Mouse (Mus musculus): ENCODE data around the gene Bptf.
A peak's percentile ranks its signal among the peaks of the same experiment; 100 is the strongest.
"Not testable (repeated sequence)": the region's sequence is repeated elsewhere in the genome, so short reads cannot be mapped to it uniquely, and the experiment has no call there.

Gene Bptf

DNA sequence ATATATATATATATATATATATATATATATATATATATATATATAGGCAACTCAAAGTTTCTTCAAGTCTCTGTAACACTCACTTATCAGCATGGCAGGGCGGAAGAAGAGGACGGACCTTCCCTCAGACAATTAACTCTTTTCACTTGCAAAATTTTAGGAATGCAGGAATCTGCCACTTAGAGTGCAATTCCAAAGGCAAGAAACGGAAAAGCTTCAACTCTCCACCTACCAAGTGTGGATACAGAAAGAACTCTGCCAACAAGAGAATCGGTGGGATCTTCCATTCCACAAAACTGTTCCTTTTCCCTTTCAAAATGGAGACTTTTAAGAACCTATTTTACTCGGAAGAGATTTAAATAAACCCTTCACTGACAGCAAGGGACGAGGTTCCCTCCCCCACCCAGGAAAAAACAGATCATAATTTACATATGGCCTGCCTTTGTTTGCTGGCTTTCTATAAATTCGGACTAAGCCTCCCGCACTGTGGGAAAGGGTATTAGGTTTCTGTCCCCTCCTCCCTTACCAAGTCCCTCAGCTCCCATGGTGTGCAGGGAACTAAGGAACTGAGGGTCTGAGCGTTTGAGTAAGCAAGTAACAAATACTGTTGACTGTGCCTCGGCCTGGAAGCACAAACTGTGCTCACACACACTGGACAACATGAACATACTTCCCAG, 17.9 kb downstream of the Bptf start:
- DNase-seq, result no peak

DNA sequence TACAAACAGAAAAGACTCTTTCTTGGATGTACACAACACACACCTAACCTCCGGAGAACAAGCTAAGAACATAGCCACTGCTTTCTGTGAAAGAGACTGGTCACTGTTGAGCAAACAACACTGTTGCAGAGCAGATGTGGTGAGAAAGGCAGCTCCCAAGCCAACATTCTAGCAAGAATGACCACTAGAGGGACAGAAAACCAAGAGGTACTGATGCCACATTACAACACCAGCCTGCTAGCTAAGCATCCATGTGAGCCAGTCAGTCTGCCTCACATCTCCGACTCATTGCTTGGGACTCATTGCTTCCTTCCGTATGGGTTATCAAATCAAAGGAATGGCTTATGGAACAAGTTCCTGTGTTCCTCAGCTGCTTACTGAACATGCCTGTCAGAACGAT, 18.8 kb downstream of the Bptf start:
- DNase-seq, result no peak

DNA sequence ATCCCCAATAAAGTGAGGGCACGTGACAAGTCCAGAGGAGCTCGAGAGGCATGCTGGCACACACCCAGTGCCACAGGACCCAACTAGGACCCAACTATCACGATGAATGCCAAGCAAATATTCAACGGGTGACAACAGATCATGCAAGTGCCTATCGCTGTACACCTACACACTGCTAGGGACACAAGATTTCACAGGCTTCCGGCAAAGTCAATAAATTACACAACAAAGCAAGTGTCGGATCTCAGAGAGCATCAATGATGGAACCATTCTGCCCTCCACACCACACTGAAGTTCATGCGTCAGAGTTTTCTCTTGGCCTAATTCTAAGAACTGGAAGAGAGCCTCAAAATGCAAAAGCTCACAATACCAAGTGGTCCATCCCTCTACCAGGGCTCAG, 22.3 kb downstream of the Bptf start:
- DNase-seq, result no peak

DNA sequence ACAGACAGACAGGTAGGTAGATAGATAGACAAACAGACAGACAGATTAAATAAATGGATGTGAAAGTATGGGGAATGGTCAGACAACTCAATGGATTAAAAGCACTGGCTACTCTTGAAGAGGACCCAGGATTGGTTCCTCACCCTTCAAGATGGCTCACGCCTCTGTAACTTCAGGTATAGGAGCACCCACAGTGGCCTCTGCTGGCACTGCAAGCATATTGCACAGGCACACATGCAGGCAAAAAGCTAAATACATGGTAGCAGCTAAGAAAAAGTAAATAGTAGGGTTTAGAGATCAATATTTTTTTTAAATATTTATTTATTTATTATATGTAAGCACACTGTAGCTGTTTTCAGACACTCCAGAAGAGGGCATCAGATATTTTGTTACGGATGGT, 23.0 kb downstream of the Bptf start:
- no peak for DNase-seq

DNA sequence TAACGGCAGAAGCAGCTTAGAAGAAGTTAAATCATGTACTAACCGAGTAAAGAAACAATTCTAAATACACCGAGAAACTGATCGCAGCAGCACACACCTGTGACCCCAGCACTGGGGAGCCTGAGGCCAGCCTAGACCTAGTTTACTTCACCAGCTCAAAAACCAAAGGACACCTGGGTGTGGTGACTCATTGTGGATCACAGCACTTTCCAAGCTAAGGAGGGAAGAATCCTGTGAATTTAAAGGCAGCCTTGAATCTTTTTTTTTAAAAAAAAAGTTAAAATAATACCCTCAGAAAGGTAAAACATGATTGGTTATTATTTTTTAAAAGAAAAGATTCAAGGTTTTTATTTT, 24.2 kb downstream of the Bptf start:
- DNase-seq, result no peak

DNA sequence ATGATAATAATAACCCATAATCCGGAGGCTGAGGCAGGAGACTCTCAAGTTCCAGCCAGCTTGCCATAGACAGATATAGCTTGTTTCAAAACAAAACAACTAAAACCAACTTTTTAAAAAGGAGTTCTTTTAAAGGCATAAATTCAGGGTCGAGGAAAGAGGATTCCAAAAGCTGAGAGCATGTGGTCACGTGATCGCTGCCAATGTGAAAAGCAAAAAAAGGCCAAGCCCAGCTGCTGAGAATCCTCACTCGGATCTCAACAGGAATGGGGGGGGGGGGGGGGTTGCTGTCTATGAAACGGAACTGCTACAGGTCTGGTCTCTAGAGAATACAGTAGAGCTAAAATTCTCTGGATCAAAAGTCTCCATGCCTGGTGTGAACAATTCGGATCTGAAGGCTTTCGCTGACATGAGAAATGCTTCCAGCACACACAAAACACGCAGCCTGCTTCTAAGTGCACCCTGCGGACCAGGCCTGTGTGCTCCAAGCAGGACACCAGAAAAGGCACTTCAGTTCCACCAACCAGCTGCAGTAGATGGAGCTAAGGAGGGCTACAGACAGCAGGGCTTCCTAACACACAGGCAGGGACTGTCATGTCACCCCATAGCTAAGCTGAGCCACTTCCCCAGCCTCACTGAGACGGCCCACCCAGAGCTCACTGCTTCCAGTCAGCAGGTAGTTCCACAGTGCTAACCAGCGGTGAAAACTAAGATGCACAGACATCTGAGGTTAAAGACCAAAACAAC, 24.8 kb downstream of the Bptf start:
- DNase-seq, result no peak

DNA sequence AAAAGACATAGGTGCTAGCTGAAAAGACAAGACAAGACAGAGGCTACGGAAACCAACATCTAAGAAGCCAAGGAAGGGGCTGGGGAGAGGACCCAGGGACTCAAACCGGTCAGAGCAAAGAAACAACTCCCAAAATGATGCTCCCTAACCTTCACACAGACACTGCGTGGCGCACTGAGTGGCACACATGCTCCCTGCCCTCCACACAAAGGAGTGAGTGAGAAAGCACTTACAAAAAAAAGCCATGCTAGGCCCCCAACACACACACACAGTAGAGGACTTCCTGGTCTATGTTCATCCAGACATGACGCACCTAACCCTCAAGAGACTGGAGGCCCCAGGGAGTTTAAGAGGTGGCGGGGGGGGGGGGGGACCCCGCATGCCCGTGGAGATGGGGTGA, 25.5 kb downstream of the Bptf start:
- no peak for DNase-seq

DNA sequence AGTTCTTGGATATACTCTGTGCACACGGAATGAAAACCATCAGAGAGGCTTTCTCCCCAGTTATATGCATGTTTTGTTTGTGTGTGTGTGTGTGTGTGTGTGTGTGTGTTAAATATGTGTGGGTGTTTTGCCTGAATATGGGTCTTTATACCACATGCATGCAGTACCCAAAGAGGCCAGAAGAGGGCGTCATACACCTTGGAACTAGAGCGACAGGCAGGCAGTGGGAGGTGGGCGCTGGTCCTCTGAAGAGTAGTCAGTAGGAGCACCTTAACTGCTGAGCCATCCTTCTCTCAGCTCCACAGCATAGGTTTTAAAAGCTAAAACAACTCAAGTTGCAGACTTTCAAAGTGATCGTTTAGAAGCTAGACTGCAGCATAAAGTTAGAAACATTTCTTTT, 26.7 kb downstream of the Bptf start:
- peak; percentile 23 for DNase-seq

DNA sequence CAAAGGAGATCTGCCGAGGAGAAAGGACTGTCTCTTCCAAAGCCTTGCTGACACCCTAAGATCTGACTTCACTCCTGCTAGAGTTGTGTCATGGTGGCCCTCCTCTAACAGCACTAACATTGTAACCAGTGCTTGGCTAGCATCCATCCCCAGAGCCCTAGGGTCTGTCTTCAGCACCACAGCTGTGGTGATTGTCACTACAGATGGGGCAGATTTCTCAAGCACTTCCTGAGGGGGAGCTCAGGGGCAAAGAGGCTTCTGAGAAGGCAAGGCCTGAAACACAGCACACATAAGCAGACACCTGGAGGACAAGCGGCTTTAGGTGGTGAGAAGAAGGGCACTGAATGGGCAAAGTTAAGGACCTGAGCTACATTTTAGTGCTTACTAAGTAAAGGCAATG, 28.2 kb downstream of the Bptf start:
- no peak for DNase-seq

DNA sequence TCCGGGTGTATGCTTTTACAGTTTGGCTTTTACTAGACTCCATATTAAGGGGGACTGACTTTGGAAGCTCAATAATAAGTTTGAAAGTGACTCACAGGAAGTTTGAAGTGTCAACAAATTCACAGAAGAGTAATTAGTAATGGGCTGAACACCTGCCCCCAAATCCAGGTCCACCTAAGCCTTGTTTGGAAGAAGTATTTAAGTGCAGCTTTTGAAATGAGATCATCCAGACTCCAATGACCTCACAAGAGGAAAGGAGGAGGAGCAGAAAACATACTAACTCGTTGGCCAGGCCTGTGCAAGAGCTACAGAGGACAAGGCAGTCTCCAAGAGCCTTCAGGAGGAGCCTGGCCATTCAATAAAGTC, 28.7 kb downstream of the Bptf start:
- no peak for DNase-seq

DNA sequence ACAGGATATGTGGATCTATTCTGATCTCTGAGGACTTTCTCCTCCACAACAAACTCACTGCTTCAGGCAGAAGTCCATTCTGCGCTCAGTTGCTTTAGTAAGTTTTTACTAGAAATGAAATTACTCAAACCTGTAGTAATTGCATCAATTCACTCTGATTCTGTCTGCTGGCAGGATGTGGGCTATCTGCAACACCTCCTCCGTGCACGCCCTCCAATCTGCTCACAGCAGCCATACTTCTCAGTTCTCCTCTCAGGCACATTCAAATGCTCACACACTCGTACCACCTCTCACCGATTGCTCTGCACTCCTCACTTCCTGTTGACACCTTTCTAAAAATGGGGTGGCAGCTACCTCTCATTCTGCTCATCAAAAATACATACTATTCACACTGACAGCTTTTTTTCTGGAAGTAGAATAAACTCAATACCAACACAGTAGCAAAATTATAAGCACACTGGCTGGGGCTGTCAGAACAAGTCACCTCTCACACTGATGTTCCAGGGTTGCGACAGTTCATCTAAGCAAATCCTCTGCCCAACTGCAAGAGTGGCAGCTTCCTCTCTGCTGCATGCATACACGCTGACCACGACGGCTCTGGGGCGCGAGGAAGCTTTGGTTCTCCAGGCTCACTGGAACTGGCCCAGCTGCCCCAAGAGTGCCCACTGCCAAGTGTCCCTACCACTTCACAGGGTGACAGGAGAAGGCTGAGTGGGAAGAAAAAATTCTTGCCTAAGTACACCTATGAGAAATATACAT, 29.3 kb downstream of the Bptf start:
- peak; percentile 50 for DNase-seq

DNA sequence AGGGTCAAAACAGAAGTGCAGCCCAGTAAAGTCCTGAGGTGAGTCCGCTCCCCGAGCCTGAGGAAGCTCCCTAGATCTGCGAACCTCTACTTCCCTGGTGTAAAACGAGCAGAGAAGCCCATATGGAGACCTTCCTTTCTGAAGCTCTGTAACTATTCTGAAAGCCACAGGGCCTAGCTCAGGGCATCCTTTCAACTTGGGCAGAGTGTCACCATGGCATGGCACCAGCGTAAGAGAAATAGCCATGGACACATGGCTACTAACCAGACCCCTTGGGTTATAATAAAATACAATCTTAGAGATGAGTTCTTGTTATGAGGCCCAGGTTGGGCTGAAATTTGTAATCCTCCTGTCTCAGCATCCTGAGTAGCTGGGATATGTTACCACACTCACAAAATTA, 35.0 kb downstream of the Bptf start:
- no peak for DNase-seq

DNA sequence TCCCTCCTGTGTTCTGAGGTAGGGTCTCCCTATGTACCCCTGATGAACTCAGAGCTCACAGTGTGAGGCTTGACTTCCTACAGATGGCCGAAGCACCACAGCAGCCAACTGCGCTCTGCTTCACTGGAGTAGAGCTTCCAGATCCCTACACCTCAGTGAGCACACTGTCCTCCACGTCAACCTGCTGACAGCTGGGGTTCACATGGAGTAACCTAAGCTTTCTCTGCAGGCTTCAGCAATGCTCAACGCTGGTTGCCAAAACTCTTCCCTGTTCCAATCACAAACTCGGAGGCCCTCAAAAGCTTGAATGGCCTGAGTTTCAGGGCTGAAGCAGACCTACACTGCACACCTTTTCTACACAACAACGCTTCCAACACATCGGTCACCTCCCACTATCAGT, 38.1 kb downstream of the Bptf start:
- DNase-seq, result no peak

DNA sequence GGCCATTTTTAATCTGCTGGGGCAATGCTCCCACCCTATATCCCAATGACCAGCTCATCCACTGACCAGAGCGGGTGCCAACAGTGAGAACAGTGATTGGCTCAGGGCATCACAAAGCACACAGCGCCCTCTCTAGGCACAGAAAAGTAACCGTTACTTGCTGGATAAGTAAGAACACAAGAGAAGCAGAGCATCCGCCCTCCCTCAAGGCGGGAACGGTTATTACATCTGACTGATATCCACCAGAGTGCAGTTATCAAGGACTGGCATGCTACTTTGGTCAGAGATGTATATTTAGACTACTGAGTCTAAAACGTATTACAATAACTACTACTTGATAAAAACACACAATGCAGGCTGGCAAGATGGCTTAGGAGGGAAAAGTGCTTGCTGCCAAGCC, 39.3 kb downstream of the Bptf start:
- DNase-seq, result no peak

DNA sequence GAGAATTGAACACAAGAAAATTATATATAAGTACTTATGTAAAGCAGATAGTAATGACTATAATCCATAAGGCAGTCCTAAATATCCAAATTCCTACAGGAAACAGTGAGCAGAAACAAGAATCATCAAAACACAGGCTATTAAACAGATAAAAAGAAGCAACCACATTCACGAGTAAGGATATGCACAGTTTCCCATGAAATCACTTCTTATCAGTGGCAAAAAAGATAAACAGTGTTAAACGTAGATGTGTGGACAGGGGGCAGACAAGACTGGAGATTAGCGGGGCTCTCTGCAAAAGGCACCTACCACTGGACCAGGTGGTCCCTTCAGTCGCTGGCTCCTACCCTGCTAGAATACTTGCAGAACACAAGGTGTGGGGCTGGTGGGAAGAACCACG, 46.1 kb downstream of the Bptf start:
- DNase-seq, result no peak

DNA sequence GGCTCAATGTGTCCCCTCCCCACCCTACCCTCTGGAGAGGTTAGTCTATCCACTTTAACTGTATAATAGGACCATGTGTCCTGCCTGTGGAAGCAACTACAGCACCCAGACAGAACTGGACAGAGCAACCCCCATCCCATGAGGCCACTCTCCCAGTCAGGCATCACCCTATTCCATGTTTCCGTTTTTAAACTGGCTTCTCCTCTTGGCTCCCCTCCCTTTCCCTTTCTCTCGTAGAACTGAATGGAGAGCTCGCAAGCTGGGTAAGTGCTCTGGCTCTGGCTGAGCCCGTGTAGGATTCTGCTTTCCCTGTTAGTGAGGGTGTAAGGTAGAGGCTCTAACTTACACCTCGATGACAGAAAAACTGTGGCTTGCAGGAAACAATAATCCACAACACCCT, 48.4 kb downstream of the Bptf start:
- DNase-seq, result no peak

DNA sequence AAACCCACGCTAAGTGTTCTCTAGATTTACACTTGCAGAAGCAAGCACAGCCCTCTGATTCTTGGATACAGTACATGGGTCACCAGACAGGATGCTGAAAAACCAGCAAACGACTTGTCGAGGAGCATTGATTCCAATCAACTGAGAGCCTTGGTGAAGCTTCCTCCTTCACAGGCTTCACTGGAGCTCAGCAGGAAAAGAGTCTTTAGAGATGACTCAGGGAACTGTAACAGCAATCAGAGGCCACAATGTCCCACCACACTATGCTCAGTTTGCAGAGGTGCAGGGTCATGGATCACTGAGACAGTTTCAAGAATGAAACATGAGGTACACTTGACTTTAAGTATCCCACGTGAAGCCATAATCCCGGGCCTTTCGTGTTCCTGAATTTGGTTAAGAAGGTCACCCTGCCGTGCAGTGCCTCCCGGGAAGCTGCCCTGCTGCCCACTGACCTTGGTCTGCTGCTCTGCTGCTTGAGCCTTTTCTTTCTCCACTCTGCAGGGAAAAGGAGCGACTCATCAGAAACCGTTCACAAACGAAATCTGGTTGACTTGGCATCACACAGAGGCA, 66.6 kb downstream of the Bptf start:
- DNase-seq, result no peak

DNA sequence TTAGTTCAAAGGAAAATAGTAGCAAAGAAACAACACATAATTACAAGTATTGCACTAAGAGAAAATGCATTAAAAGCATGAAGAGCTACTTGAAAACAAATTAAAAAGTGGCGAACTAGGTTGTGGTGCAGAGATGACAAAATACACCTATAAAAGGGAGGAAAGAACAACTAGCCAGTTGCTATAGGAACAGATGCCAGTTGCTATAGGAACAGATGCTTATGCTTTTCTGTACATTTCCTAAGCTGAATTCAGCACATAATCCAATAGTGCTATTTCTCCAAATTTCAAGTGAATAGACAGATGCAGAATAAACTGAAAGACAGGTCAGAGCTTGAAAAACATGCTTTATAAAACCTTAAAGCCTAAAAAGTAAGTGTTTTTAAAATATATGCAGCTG, 67.3 kb downstream of the Bptf start:
- DNase-seq, result no peak

DNA sequence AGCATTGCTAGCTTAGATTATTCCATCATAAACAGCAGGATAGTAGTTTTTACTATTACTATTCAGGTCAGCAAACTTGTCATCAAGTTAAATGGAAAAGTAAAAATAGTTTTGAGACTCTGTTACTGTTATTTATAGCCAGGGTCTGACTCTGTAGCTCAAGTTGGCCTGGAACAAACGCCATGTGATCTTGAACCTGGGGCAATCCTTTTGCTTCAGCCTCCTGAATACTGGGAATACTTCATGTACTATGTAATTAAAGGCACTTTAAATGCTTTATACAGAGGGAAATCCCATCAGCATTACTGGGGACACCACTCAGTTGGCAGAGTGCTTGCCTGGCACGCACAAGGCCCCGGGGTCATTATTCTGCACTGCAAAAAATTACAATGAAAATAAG, 68.9 kb downstream of the Bptf start:
- no peak for DNase-seq

DNA sequence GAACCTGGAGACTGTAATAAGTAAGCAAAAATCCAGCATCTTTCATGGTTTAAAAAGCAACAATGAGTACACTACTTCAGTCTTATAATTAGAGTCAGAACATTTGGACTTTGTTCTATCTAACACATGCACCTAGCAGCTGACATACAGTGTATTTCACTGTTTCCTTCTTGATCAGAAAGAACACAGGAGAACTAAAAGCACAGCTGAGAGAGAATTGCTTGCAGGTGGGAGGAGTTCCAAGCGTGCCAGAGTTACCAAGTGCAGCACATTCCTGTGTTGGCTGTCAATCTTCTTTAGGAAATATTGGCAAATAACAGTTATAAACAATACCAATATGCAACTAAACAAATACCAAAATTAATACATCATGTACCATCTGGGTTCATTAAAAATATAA, 71.0 kb downstream of the Bptf start:
- no peak for DNase-seq

DNA sequence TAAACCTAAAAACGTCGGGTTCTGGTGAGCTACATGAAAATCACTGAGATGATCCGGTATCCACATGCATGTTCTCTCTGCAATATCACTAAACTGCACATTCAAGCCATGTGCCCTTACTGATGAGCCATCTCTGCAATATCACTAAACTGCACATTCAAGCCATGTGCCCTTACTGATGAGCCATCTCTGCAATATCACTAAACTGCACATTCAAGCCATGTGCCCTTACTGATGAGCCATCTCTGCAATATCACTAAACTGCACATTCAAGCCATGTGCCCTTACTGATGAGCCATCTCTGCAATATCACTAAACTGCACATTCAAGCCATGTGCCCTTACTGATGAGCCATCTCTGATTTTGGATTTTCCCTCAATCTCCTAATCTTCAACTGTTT, 72.3 kb downstream of the Bptf start:
- not testable (repeated sequence) for DNase-seq

DNA sequence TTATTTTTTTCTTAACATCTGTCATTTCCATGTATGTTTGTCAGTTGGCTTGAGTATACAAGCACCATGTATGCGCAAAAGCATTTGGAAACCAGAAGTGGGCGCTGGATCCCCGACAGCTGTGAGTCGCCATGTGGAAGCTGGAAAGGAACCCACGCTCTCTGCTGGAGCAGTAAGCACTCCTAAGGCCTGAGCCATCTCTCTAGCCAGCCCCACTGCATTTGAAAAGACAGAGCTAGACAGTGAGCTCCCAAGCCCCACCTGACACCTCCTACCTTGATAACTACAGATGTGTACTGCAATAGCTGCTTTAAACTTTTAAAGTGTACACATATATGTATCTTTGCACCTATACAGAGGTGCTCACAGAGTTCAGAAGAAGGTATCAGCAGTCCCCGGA, 74.5 kb downstream of the Bptf start:
- no peak for DNase-seq

DNA sequence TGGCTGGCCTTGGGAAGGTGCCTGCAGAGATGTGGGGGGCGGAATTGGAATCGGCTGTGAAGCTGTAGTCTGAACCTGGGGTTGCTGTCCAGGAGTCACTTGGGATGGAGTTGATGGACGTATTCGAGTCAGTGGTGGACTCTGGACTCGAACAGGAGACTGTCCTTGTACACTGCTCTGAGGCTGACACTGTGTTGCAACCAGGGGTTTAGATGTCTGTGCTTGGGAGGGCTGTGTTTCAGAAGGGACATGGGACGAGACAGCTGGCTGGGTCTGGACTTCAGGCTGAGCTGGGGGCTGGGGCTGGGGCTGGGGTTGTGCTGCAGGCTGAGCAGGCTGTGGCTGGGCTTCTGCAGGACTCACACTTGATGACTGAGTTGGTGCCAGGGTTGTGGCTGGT, 77.1 kb downstream of the Bptf start:
- no peak for DNase-seq

Measured in right cerebral cortex, postnatal 25 days (tissue).